Mouse (Mus musculus) MEL (cell line): ENCODE data around the gene Pla1a.

Experiments
- CHD1 ChIP-seq: IDR thresholded peaks from 2 replicates; pipeline ENCODE4 v1.6.1; 2012; ENCODE audit warnings: low read depth, mild to moderate bottlenecking, inconsistent platforms, low read length, improper control_type of control experiment
- CTCF ChIP-seq, 3 experiments: IDR thresholded peaks in 2 of 3; conservative IDR thresholded peaks in 1 of 3; 2 replicates each; pipeline ENCODE4 v1.5.1; 2011 to 2012; ENCODE audit warnings: low read length in 3 of 3, low read depth in 2 of 3, mild to moderate bottlenecking in 2 of 3, improper control_type of control experiment in 1 of 3, inconsistent platforms in 1 of 3, mixed read lengths in 1 of 3, moderate library complexity in 1 of 3; ENCODE audit not compliant: control insufficient read depth in 1 of 3, insufficient read depth in 1 of 3, poor library complexity in 1 of 3, severe bottlenecking in 1 of 3
- MXI1 ChIP-seq: IDR thresholded peaks from 2 replicates; pipeline ENCODE4 v1.6.1; 2011; ENCODE audit warnings: mild to moderate bottlenecking, low read depth, low read length, improper control_type of control experiment
- SIN3A ChIP-seq: IDR thresholded peaks from 2 replicates; pipeline ENCODE4 v1.6.1; 2012; ENCODE audit warnings: low read length, improper control_type of control experiment, inconsistent platforms
- TBP ChIP-seq: IDR thresholded peaks from 2 replicates; pipeline ENCODE4 v1.8.0; 2011; ENCODE audit warnings: low read depth, low read length, improper control_type of control experiment
- TCF12 ChIP-seq: IDR thresholded peaks from 2 replicates; pipeline ENCODE4 v1.6.1; 2014; ENCODE audit warnings: low read depth, mild to moderate bottlenecking, inconsistent platforms, low read length, improper control_type of control experiment, moderate library complexity

GRCm38 (mm10) chr16:38442216-38442615 is 9.3 kb upstream of the Pla1a start:
- TF ChIP-seq SIN3A (no peak), CTCF (IDR thresholded peaks at IDR 0.05 in 2 of 3, conservative IDR thresholded peaks at IDR 0.05 in 1 of 3; ENCODE audit: control insufficient read depth in 1 of 3, insufficient read depth in 1 of 3, low read depth in 2 of 3, low read length in 3 of 3, poor library complexity in 1 of 3, severe bottlenecking in 1 of 3) (no peak), TBP (no peak), TCF12 (no peak), CHD1 (no peak), MXI1 (no peak)
